Mouse (Mus musculus): ENCODE data around the gene Poc1a. TPM values are rescaled to one million over a fixed set of nuclear protein-coding genes. Genes with fewer than 3 reads are reported as not detected.
A peak's percentile ranks its signal among the peaks of the same experiment; 100 is the strongest.

The Poc1a gene
- total RNA-seq, 2 experiments from 2014 or later: 1.8 to 1.9 TPM

GRCm38 (mm10) chr9:106367001-106367400 is 86.1 kb downstream of the Poc1a start:
- no peak for DNase-seq (ENCODE audit: low spot score)

DNA sequence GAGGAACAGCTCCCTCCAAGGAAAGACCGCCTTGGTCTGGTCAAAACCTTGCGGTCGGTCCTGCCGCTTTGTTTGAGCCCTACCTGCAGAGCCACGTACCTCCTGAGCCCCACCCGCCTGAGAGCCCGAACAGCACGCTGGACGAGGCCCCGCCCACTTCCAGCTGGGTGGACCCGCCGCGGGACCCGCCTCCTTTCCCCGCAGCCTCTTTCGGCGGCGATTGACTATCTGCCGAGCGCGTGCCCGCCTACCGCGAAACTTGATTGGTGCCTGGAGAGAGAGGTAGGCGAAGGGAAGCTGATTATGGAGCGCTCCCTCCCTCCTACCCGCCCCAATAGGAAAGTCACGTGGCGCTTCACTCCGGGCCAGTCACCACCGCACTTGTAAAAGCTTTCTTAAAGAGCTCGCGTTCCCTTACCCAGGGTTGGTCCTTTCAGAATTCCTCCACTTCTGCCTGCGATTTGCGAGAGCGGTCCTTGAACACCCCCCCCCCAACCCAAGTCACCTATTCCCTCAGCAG is 86.8 kb downstream of the Poc1a start:
- peak; percentile 99 for DNase-seq (ENCODE audit: low spot score)

- peak; percentile 82 for DNase-seq (ENCODE audit: low spot score)
Measured at GRCm38 (mm10) chr9:106368112-106368717, 87.4 kb downstream of the Poc1a start, which contains the start of gene Dusp7. TSS of gene Dusp7 (plus strand) at chr9:106368632.

DNA sequence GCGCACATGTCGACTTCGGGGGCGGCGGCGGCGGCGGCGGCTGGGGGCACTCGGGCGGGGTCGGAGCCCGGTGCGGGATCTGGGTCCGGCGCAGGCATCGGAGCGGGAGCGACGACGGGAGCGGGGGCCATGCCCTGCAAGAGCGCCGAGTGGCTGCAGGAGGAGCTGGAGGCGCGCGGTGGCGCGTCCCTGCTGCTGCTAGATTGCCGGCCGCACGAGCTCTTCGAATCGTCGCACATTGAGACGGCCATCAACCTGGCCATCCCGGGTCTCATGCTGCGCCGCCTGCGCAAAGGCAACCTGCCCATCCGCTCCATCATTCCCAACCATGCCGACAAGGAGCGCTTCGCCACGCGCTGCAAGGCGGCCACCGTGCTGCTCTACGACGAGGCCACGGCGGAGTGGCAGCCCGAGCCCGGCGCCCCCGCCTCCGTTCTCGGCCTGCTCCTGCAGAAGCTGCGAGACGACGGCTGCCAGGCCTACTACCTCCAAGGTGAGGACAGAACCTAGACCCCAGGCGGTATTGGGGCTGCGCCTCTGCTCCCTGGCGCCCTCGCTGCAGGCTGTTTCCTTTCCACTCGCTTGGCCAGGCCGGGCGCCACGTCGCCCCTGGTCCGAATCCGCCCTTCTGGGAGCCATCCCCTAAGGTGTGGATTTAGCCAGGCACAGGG is 88.1 kb downstream of the Poc1a start:
- peak; percentile 50 for DNase-seq (ENCODE audit: low spot score)

DNA sequence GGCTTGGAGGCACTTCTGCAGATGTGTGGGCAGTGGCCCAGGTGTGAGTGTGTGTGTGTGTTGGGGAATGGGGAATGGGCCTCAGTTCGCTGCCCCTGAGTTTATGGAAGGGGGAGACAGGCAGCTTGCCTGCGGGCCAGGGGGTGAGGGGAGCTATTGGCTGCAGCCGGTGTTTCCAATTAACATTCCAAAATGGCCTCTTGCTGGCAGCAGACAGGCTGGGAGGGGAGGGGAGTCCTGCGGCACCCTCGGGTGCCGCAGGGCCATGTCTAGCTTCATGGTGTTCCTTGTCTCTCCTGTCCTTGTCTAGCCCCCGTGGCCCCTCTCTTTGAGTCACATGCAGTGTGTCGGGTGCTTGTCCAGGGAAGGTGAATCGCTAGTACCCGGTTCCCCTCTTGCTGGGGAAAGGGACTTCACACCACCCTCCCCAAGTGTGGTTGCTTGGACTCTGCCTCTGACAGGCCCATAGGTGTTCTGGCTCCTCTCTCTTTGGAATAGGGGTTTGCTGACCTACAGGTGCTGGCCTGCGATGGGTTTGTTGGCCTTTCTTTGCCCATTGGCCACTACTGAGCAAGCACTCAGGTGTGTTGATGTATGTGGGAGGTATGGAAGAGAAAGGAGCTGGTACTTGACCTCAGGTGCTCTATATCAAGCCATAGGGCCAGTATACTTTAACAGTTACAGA is 89.1 kb downstream of the Poc1a start:
- no peak for DNase-seq (ENCODE audit: low spot score)

DNA sequence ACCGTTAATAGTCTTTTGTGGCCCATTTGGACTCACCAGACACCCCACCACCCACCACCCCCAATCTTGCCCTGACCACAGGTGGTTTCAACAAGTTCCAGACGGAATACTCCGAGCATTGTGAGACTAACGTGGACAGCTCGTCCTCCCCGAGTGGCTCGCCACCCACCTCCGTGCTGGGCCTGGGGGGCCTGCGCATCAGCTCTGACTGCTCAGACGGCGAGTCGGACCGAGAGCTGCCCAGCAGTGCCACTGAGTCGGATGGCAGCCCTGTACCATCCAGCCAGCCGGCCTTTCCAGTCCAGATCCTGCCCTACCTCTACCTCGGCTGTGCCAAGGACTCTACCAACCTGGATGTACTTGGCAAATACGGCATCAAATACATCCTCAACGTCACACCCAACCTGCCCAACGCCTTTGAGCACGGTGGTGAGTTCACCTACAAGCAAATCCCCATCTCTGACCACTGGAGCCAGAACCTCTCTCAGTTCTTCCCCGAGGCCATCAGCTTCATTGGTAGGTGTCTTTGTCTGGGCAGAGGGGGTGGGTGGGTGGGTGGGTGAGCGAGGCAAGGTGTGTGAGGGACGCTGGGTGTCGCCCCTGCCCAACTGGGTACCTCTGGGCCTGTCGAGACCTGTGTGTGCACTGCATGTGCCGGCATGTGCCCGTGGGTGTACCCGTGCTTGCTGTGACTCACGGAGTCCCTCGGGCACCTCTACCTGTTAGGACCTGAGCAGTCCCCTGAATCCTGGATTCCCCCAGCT is 89.9 kb downstream of the Poc1a start:
- DNase-seq (ENCODE audit: low spot score): no peak

- DNase-seq (ENCODE audit: low spot score): no peak
Measured at GRCm38 (mm10) chr9:106371384-106371671, 90.5 kb downstream of the Poc1a start.

- DNase-seq (ENCODE audit: low spot score): peak; percentile 92
Measured at GRCm38 (mm10) chr9:106371776-106372175, 90.9 kb downstream of the Poc1a start.

DNA sequence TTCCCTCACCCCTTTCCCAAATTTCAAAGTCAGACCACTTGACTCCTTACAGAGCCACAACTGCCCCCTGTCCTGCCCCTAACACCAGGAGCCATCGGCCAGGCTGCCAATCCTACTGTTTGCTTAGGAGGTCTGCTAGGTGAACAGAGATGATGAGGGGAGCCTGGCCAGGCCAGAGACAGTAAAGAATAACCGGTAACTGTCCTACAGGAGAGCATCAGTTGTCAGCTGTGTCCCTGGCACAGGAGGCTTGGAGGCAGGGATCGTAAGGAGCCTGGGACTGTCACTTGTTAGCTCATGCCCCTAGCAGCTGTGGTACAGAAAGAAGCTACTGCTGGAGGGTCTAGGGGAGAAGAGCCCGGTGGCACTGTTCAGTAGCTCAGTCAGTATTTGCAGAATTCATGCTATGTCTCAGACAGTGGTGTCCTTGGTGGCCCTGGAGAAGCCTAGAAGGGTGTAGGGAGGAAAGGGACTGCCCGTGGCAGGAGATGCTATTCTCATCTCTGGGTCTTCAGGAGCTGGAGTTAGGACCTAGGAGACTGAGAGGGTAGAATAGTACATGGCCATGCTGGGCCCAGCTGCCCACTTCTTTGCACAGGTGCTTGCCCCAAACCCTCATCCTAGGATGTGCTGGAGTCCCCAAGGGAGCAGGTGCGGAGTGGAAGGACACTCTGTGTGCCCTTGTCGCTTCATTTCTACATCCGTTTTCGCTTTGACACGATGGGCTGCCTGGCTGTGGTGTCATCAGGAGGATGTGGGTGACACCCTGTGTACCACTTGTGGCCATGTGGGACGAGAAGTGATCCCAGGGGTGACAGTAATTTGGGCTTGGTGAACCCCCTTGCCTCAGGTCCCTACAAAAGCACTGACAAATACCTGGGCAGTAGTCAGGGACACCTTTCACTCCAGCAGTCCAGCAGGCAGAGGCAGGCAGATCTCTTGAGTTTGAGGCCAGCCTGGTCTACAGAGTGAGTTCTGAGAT is 91.9 kb downstream of the Poc1a start:
- DNase-seq (ENCODE audit: low spot score): no peak

DNA sequence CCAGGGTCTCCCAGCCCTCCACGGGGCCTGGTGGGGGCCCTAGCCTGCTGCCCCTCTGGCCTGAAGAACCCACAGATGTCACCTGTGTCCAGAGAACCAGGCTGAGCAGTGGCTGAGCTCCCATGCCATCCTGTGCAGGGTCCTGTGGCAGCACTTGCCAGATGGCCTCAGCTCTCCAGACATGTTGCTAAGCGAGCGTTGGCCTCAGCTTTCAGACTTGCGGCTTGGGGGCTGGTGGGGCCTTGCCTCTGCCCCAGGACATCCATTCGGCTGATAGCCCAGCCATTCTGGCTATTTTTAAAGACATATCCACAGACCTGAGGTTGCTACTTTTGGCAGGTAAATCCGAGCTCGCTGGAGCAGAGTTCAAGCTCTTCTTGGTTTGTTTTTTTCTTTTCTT is 93.1 kb downstream of the Poc1a start:
- DNase-seq (ENCODE audit: low spot score): peak; percentile 26

DNA sequence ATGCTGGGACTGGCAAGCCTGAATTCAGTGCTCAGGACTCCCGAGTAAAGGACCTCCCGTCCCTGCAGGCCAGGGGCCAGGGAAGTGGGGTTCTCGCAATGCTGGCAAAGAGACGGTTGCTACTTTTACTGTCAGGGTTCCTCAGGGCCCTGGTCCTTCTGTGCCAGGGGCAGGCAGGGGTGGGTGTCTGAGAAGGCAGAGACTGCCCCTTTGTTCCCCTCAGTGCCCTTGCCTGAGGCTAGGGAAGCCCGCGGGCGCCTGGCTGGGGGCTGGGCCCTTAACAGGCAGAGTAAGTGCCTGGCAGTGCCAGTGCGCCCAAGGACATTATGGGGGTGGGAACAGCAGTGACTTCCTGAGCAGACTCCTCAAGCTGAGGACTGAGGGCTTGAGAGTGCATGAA is 96.4 kb downstream of the Poc1a start:
- DNase-seq (ENCODE audit: low spot score): no peak

GRCm38 (mm10) chr9:106378045-106378444 is 97.2 kb downstream of the Poc1a start:
- DNase-seq (ENCODE audit: low spot score): no peak

- no peak for DNase-seq (ENCODE audit: low spot score)
Measured at GRCm38 (mm10) chr9:106378753-106379152, 97.9 kb downstream of the Poc1a start.

- DNase-seq (ENCODE audit: low spot score): peak; percentile 69
Measured at GRCm38 (mm10) chr9:106386181-106386864, 105.5 kb downstream of the Poc1a start.

- DNase-seq (ENCODE audit: low spot score): no peak
Measured at GRCm38 (mm10) chr9:106392828-106393527, 112.1 kb downstream of the Poc1a start.

DNA sequence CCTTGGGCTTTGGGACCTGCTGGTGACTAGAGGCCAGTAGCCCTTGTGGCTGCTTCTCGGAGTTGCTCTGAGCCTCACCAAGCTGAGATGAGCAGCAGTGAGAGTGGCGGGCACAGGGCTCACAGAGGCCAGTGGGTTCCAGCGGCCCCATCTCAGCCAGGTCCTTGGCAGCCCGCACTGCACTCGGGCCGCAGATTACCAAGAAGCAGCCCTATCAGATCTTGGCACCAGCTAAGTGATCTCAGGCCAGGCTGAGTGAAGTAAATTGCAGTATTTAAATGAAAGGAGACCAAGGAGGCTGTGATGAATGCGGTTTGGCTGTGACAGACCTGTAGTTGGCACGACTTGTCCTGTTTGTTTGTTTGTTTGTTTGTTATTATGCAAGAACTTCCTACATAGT is 112.7 kb downstream of the Poc1a start:
- no peak for DNase-seq (ENCODE audit: low spot score)

GRCm38 (mm10) chr9:106394649-106395602 is 114.1 kb downstream of the Poc1a start:
- no peak for DNase-seq (ENCODE audit: low spot score)

- DNase-seq (ENCODE audit: low spot score): no peak
Measured at GRCm38 (mm10) chr9:106397733-106398132, 116.9 kb downstream of the Poc1a start.

All from gastrocnemius, adult 18-20 months (tissue).